Mouse (Mus musculus): Measurements from ENCODE around the gene Bhlhe41. TPM values are rescaled to one million over a fixed set of nuclear protein-coding genes. Genes with fewer than 3 reads are reported as not detected.

Bhlhe41 gene
- polyA plus RNA-seq, 1 experiment from 2014 or later = 4.0 TPM

DNA sequence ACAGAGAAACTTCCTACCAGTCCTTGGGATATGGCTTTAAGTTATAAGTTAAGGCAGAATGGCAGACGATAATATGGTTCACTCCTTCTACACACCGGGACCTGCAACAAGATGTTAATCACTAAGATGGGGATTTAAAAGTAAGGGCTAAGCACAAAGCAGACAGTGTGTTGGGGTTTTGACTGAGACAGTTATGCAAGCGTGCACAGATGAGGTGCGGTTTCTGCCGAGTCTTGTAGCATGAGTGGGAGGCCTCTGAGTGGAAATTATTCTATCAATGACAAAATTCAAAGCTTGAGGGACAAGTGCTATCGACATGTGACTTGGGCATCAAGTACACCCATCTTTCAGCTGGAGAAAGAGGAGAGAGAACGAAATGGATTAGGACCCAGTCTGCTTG, 12.7 kb downstream of the Bhlhe41 start:
- H3K4me1 ChIP-seq (replicated peaks) = peaks cover 18% of the 10 kb centered on the region
- no peaks in the 10 kb centered on the region for H3K36me3 ChIP-seq
- no peaks in the 10 kb centered on the region for H3K9me3 ChIP-seq
- no peak overlapping the region for H3K4me3 ChIP-seq
- 0 out of 2 replicates have a peak, but pooled peaks cover 5% of the 10 kb centered on the region for H3K27me3 ChIP-seq
- no peak overlapping the region for H3K4me2 ChIP-seq
- no peak overlapping the region for H3K27ac ChIP-seq
- no peak overlapping the region for H3K9ac ChIP-seq
- WGBS = 96% methylated on average over 7 of the region's 7 CpGs
- ATAC-seq (ENCODE audit: low FRiP score) = no peak

DNA sequence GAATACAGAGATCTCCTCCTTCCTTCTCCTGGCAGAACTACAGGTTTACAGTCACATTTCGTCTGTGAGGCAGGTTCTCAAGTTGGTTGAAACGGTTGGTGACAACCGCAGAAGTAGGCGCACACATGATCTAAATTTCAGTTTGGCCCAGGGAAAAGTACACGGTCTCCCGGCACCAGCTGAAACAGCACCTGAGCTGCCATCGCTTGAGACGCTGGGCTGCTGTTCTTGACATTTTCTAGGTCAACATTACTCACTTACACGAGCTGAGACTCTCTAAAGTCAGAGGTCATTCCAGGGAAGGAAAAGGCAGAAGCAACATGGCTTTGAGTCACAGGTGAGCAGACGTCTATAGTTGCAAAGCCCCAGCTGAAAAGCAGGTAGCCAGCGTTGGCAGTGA, 13.4 kb downstream of the Bhlhe41 start:
- no peak overlapping the region for H3K9ac ChIP-seq
- H3K4me3 ChIP-seq = no peak overlapping the region
- no peak for ATAC-seq (ENCODE audit: low FRiP score)
- no peak overlapping the region for H3K4me2 ChIP-seq
- 87% methylated on average over 11 of the region's 11 CpGs for WGBS
- no peaks in the 10 kb centered on the region for H3K36me3 ChIP-seq
- H3K27ac ChIP-seq = no peak overlapping the region
- peaks cover 18% of the 10 kb centered on the region for H3K4me1 ChIP-seq (replicated peaks)
- no peaks in the 10 kb centered on the region for H3K27me3 ChIP-seq
- H3K9me3 ChIP-seq = no peaks in the 10 kb centered on the region

DNA sequence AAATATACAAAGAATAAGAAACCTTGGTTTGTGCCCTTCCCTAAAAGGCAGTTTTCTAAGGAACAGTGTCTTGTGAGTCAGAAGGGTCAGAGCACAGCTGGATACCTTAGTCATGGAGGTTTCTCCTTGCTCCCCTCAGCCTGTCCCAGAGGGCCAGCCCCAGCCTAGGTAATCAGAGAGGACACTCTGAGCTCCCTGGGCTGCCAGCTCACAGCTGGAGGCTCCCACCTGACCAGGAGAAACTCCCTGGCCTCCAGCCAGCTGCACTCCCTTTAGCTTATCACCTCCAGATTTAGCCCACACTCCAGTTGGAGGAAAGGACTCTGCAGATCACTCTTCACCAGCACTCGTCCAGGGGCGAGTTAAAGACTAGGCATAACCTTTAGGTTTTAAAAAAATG, 14.6 kb downstream of the Bhlhe41 start:
- 63% methylated on average over 2 of the region's 2 CpGs for WGBS
- no peak overlapping the region for H3K27ac ChIP-seq

DNA sequence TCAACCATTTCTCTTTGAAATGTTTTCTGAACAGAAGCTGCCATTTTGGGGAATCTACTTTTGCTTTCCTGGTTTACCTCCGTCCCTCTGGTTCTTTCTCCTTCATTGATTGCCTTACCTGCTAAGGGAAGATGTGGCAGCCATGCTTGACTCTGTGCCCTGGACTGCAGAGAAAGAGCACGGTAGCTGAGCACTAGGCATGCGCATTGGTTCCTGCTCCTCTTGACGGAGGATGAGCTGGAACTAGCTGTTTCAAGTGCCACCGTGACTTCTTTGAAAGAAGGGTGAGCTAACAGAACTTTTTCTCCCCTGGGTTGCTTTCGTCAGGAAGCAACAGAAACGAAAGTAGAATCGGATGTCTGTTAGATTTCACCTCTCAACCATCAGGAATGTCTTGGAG, 17.7 kb downstream of the Bhlhe41 start:
- Histone ChIP-seq H3K4me2 (no peak overlapping the region), H3K36me3 (no peaks in the 10 kb centered on the region), H3K9me3 (no peaks in the 10 kb centered on the region), H3K27ac (no peak overlapping the region), H3K4me1 (replicated peaks) (no peaks in the 10 kb centered on the region), H3K4me3 (no peak overlapping the region), H3K9ac (no peak overlapping the region), H3K27me3 (no peaks in the 10 kb centered on the region)
- no peak for ATAC-seq (ENCODE audit: low FRiP score)
- 92% methylated on average over 8 of the region's 8 CpGs for WGBS

More for the DNA sequence above, 14.6 kb downstream of the Bhlhe41 start:
- H3K4me1 ChIP-seq (replicated peaks) = peaks cover 12% of the 10 kb centered on the region
- no peaks in the 10 kb centered on the region for H3K27me3 ChIP-seq
- no peaks in the 10 kb centered on the region for H3K9me3 ChIP-seq
- no peaks in the 10 kb centered on the region for H3K36me3 ChIP-seq
- no peak overlapping the region for H3K4me2 ChIP-seq
- no peak overlapping the region for H3K4me3 ChIP-seq
- ATAC-seq (ENCODE audit: low FRiP score) = no peak
- no peak overlapping the region for H3K9ac ChIP-seq

DNA sequence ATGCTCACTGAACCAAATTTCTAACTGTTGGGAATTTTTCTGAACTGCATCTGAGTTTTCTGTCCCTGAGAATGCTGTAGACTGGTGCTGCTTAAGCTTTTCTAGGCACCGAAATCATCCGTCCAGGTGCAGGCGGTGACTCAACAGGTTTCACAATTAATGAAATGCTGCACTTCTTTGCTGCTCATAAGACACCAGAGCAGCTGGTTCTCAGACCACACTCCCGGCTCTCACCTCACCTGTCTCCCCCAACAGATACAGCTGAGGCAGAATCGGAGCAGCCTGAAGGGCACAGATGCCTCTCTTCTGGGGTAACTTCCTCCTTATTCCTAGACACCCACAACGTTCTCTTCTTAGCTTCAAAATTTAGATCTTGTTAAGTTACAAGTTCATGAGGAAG, 18.4 kb downstream of the Bhlhe41 start:
- Histone ChIP-seq H3K4me1 (replicated peaks) (no peaks in the 10 kb centered on the region), H3K36me3 (no peaks in the 10 kb centered on the region), H3K9ac (no peak overlapping the region), H3K27me3 (no peaks in the 10 kb centered on the region), H3K9me3 (no peaks in the 10 kb centered on the region), H3K4me2 (no peak overlapping the region), H3K4me3 (no peak overlapping the region), H3K27ac (no peak overlapping the region)
- 90% methylated on average over 6 of the region's 6 CpGs for WGBS
- no peak for ATAC-seq (ENCODE audit: low FRiP score)

DNA sequence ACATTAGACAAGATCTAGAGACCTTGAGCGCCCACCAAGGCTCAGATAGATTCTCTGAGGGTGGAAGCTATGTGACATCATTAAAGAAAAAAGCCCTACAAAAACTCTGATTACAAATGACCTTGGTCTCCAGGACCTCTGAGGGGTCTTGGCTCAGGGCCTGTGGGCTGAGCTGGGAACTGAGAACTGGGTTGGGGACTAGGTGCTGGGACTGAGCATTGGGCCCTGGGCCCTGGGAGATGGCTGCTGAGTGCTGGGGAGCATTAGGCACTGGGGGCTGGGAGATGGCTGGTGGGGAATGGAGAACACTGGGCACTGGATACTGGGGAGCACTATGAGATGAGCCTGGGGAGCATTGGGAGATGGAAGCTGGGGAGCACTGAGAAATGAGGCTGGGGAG, 19.3 kb downstream of the Bhlhe41 start:
- Histone ChIP-seq H3K4me1 (replicated peaks) (no peaks in the 10 kb centered on the region), H3K4me2 (no peak overlapping the region), H3K9ac (no peak overlapping the region), H3K27me3 (no peaks in the 10 kb centered on the region), H3K9me3 (no peaks in the 10 kb centered on the region), H3K4me3 (no peak overlapping the region), H3K27ac (no peak overlapping the region), H3K36me3 (no peaks in the 10 kb centered on the region)
- 92% methylated on average over 1 of the region's 1 CpGs for WGBS
- ATAC-seq (ENCODE audit: low FRiP score) = no peak

DNA sequence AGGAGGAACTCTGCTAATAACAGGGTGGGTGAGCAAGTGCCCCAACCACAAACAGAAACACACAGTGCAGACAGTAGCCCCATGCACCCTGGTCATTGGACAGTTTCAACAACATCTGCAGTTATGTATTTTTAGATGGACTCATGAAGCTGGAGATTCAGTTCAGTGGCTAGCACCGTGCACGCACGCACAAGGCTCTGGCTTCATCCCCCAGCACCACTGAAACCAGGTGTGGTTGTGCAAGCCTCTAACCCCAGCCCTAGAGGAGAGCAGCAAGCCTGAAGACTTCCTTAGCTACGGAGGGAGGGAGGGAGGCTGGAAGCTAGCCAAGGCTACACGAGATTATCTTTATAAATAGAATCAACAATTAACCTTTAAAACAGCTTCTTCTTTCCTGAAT, 19.7 kb downstream of the Bhlhe41 start:
- WGBS = 69% methylated on average over 5 of the region's 5 CpGs
- H3K4me3 ChIP-seq = no peak overlapping the region
- H3K9ac ChIP-seq = no peak overlapping the region

DNA sequence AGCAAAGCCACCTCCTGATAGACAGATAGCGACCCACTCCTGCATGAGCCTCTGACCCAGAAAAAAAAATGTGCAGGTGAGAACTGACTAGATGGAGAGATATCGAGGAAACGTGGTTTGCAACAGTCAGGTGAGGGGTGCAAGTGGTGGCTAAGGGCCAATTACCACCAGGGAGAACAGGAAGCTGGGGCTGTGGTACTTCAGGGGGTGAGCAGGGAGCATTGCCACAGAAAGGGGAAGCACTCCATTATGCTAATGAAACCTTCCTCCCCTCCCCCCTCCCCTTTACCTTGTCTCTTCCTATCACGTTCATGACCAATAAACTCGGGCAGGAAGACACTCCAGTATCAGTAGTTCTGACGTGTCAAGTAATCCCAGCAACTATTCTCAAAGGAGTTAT, 30.0 kb downstream of the Bhlhe41 start:
- ATAC-seq (ENCODE audit: low FRiP score) = no peak
- 55% methylated on average over 6 of the region's 6 CpGs for WGBS
- no peaks in the 10 kb centered on the region for H3K27me3 ChIP-seq

More for the DNA sequence above, 19.7 kb downstream of the Bhlhe41 start:
- H3K36me3 ChIP-seq = no peaks in the 10 kb centered on the region
- no peak overlapping the region for H3K4me2 ChIP-seq
- no peak overlapping the region for H3K27ac ChIP-seq
- H3K27me3 ChIP-seq = no peaks in the 10 kb centered on the region
- no peaks in the 10 kb centered on the region for H3K4me1 ChIP-seq (replicated peaks)
- ATAC-seq (ENCODE audit: low FRiP score) = no peak
- no peaks in the 10 kb centered on the region for H3K9me3 ChIP-seq

DNA sequence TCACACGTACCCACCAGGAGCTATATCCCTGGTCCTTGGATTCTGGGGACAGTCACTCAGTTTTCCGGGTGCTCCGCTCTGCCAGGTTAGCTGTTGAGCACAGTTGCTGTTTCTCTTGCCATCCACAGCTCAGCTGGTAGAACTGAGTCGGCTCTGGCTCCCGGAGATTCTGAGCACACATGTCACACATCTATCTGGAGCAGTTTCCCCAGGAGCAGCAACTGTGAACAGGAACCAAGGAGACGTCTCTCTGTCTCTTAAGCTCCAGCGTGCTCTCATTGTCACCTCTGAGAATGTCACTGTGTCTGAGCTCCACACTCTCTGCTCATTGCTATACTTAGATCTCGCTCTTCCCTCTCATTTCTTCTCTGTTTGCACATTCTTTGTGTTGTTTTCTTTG, 32.4 kb downstream of the Bhlhe41 start:
- Histone ChIP-seq H3K27me3 (no peaks in the 10 kb centered on the region), H3K4me1 (replicated peaks) (peaks cover 5% of the 10 kb centered on the region), H3K27ac (no peak overlapping the region), H3K4me3 (no peak overlapping the region), H3K36me3 (no peaks in the 10 kb centered on the region), H3K9ac (no peak overlapping the region), H3K4me2 (no peak overlapping the region), H3K9me3 (no peaks in the 10 kb centered on the region)
- 74% methylated on average over 8 of the region's 8 CpGs for WGBS
- no peak for ATAC-seq (ENCODE audit: low FRiP score)

More for the DNA sequence above, 30.0 kb downstream of the Bhlhe41 start:
- Histone ChIP-seq H3K36me3 (no peaks in the 10 kb centered on the region), H3K27ac (no peak overlapping the region), H3K9ac (no peak overlapping the region), H3K4me3 (no peak overlapping the region), H3K4me1 (replicated peaks) (peaks cover 5% of the 10 kb centered on the region), H3K4me2 (no peak overlapping the region), H3K9me3 (no peaks in the 10 kb centered on the region)

DNA sequence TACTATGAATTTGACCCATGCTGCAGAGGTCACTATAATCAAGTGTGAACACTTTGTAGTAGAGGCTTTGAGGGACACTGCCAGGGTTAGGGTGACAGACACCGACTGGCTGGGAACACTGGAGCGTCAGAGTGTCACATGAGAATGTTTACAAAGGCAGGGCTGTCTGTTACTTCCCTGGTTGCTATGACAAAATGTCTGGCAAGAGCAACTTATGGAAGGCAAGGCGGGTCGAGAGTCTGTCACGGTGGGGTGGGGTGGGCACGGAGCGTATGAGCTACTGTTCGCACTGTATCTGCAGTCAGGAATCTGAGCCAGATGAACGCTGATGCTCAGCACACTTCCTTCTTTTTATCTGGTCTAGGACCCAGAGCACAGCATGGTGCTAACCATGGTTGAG, 34.7 kb downstream of the Bhlhe41 start:
- Histone ChIP-seq H3K27me3 (no peaks in the 10 kb centered on the region), H3K4me2 (no peak overlapping the region), H3K9ac (no peak overlapping the region), H3K27ac (no peak overlapping the region), H3K4me3 (no peak overlapping the region), H3K4me1 (replicated peaks) (peaks cover under 1% of the 10 kb centered on the region), H3K9me3 (no peaks in the 10 kb centered on the region), H3K36me3 (no peaks in the 10 kb centered on the region)
- WGBS = 60% methylated on average over 9 of the region's 9 CpGs
- peak; percentile 65; the same call in 1 of the 2 replicates for ATAC-seq (ENCODE audit: low FRiP score)

DNA sequence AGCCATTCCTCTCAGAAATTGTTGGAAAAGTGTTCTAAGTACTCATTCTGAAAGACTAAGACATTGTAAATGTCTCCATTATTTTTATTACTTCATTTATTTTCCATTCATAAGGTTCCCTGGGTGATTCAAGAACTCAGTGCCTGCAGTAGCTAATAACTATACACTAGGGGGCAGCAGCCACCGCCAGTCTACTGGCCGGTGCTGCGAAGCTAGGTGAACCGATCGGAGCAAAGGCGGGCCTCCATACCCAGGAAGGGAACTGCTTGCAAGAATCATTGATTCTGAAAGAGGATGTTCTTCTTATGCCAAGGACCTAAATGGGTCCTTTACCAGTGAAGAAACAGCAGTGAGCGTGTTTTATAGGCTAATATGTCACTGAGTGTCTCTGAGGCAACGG, 35.2 kb downstream of the Bhlhe41 start:
- no peak overlapping the region for H3K4me3 ChIP-seq
- H3K27me3 ChIP-seq = no peaks in the 10 kb centered on the region
- no peak overlapping the region for H3K4me2 ChIP-seq
- H3K9me3 ChIP-seq = no peaks in the 10 kb centered on the region
- WGBS = 16% methylated on average over 8 of the region's 8 CpGs
- H3K9ac ChIP-seq = no peak overlapping the region
- H3K4me1 ChIP-seq (replicated peaks) = no peaks in the 10 kb centered on the region; the same call in 1 of the 2 replicates
- ATAC-seq (ENCODE audit: low FRiP score) = peak; percentile 71
- no peak overlapping the region for H3K27ac ChIP-seq
- no peaks in the 10 kb centered on the region for H3K36me3 ChIP-seq

DNA sequence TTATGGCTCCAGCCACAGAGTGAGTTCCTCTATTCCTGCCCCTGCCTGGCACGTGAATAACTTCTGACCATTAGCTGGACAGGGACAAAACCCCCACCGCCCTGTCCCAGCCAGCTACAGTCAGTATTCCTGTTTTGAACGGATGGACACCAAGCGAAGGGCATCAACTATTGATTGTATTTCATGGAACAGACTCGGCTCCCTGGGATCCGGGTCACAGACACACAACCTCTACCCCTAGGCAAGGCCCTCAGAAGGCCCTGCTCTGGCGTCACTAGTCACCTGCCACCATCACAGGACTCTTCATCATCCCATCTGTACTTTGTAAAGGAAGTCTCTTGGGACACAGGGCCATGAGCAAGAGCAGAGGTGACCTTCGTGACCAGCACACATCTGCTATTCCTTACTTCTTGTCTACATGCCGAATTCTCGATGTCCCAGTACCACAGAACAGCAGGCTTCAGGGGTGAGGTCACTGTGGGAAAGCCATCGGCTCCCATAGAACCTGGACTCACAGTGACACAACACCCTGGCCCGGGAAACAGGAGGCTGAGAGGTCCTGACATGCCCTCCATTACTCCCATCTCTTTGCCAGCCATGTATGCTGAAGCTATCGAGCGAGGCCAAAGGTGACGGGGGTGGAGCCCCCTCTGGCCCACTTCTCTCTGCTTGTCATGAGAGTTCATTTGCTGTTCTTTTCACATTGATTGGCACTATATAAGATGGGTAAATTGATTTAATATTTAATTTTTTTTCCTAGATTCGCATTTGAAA, 36.1 kb downstream of the Bhlhe41 start:
- no peak for ATAC-seq (ENCODE audit: low FRiP score)

DNA sequence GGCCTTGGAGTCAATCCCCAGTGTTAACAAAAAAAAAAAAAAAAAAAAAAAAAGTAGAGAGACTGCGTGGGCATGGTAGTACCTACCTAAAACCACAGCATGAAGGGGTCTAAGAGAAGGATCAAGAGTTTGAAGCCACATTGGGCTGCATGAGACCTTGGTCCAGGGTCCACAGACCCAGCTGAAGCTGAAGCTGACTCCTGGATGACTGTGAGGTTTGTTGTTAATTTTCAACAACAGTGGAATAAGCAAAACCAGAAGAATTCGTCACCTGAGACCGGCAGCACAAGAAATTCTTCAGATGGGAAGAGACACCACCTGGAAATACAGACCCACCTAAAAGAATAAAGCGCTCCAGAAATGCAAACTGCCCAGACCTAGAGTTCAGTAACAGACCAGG, 39.1 kb downstream of the Bhlhe41 start:
- no peak for ATAC-seq (ENCODE audit: low FRiP score)
- H3K27ac ChIP-seq = no peak overlapping the region
- no peaks in the 10 kb centered on the region for H3K36me3 ChIP-seq
- H3K9me3 ChIP-seq = no peaks in the 10 kb centered on the region
- no peak overlapping the region for H3K4me2 ChIP-seq
- H3K4me1 ChIP-seq (replicated peaks) = peaks cover 5% of the 10 kb centered on the region; the same call in 1 of the 2 replicates
- H3K4me3 ChIP-seq = no peak overlapping the region
- no peaks in the 10 kb centered on the region for H3K27me3 ChIP-seq
- WGBS = 90% methylated on average over 4 of the region's 4 CpGs
- H3K9ac ChIP-seq = no peak overlapping the region

More for the DNA sequence above, 36.1 kb downstream of the Bhlhe41 start:
- Histone ChIP-seq H3K27ac (no peak overlapping the region), H3K9ac (no peak overlapping the region), H3K27me3 (no peaks in the 10 kb centered on the region), H3K36me3 (no peaks in the 10 kb centered on the region), H3K4me1 (replicated peaks) (no peaks in the 10 kb centered on the region; the same call in 1 of the 2 replicates), H3K9me3 (no peaks in the 10 kb centered on the region), H3K4me2 (no peak overlapping the region), H3K4me3 (no peak overlapping the region)
- 81% methylated on average over 16 of the region's 16 CpGs for WGBS

All from hindbrain, embryonic 13.5 days (tissue).